Mouse (Mus musculus) midbrain, embryonic 14.5 days (tissue): Measurements from ENCODE around the gene Psme1. TPM values are rescaled to one million over a fixed set of nuclear protein-coding genes. Genes with fewer than 3 reads are reported as not detected.

Experiments
- ATAC-seq: fragments of 200-750 bp; cut with Nextera tagmentation; 2 replicates; pipeline ENCODE4 v1.8.0; 2017; ENCODE audit warnings: moderate number of reproducible peaks, moderate library complexity; ENCODE audit not compliant: low FRiP score, low TSS enrichment
- DNase-seq: peaks from one replicate; pipeline ENCODE4 v3.0.0-alpha.2; 2015
- H3K27ac ChIP-seq: fragments of 300-500 bp; sonication (generic); replicated peaks from 2 replicates; pipeline ENCODE4 v1.5.1; 2014; ENCODE audit warnings: mild to moderate bottlenecking, low read depth, low read length, moderate library complexity
- H3K27me3 ChIP-seq: fragments of 300-500 bp; sonication (generic); 2 replicates; pipeline ENCODE4 v1.6.1; 2014; ENCODE audit warnings: low read length, control low read depth, mixed read lengths; ENCODE audit not compliant: control insufficient read depth, insufficient read depth
- H3K36me3 ChIP-seq: fragments of 300-500 bp; sonication (generic); 2 replicates; pipeline ENCODE4 v1.6.1; 2014; ENCODE audit warnings: low read length, control low read depth; ENCODE audit not compliant: control insufficient read depth, insufficient read depth
- H3K4me1 ChIP-seq: fragments of 300-500 bp; sonication (generic); 2 replicates; pipeline ENCODE4 v1.6.1; 2014; ENCODE audit warnings: mild to moderate bottlenecking, antibody characterized with exemption, low read length, control low read depth; ENCODE audit not compliant: control insufficient read depth, insufficient read depth
- H3K4me2 ChIP-seq: fragments of 300-500 bp; sonication (generic); 2 replicates; pipeline ENCODE4 v1.6.1; 2014; ENCODE audit warnings: mild to moderate bottlenecking, low read length, moderate library complexity
- H3K4me3 ChIP-seq: fragments of 300-500 bp; sonication (generic); replicated peaks from 2 replicates; pipeline ENCODE4 v1.5.1; 2014; ENCODE audit warnings: low read depth, low read length
- H3K9ac ChIP-seq: fragments of 300-500 bp; sonication (generic); replicated peaks from 2 replicates; pipeline ENCODE4 v1.6.1; 2014; ENCODE audit warnings: mild to moderate bottlenecking, low read length, moderate library complexity
- H3K9me3 ChIP-seq: fragments of 300-500 bp; sonication (generic); 2 replicates; pipeline ENCODE4 v1.6.1; 2016; ENCODE audit warnings: low read length, control low read depth, mixed read lengths; ENCODE audit not compliant: control insufficient read depth
- WGBS: fragments of 180-500 bp; shearing (Covaris S2); extraction: QIAGEN DNeasy Blood & Tissue Kit; methylation state at CpG from one replicate; pipeline ENCODE4 v1.1.7; 2014; 5-methylcytosine and 5-hydroxymethylcytosine counted together
- polyA plus RNA-seq: library from polyadenylated mRNA; unstranded; fragments of >200 nt; fragmentation: Nextera tagmentation; extraction: Ambion mirVana; gene quantifications from 2 replicates; pipeline ENCODE4 v1.2.1, GENCODE M21; 2014

Gene Psme1
- polyA plus RNA-seq, 1 experiment from 2014 or later: 189 TPM

- Histone ChIP-seq H3K9ac (no peak overlapping the region), H3K4me3 (no peak overlapping the region), H3K36me3 (no peaks in the 10 kb centered on the region), H3K27me3 (no peaks in the 10 kb centered on the region), H3K9me3 (no peaks in the 10 kb centered on the region), H3K4me2 (no peak overlapping the region), H3K4me1 (no peaks in the 10 kb centered on the region), H3K27ac (no peak overlapping the region)
- no peak for ATAC-seq
- no peak for DNase-seq
- 94% methylated on average over 2 of the region's 2 CpGs for WGBS
Measured at GRCm38 (mm10) chr14:55616844-55617243, 38.9 kb downstream of the Psme1 start.

- H3K27ac ChIP-seq: no peak within 1 kb of the TSS
- 21% methylated on average over 21 of the region's 21 CpGs for WGBS
- H3K4me3 ChIP-seq: peak within 1 kb of the TSS; percentile 19
- ATAC-seq (0 out of 2 replicates have a peak, but pooled peaks have one; percentile 34), DNase-seq (peak; percentile 60)
- peak within 1 kb of the TSS; percentile 28 for H3K4me2 ChIP-seq
- no peaks in the 10 kb centered on the region for H3K36me3 ChIP-seq
- H3K9me3 ChIP-seq: no peaks in the 10 kb centered on the region
- H3K4me1 ChIP-seq: no peaks in the 10 kb centered on the region
- no peaks in the 10 kb centered on the region for H3K27me3 ChIP-seq
- H3K9ac ChIP-seq: no peak within 1 kb of the TSS
Measured at GRCm38 (mm10) chr14:55617822-55618221, 39.9 kb downstream of the Psme1 start, which contains the start of gene Rec8. Rec8 (plus strand) TSS chr14:55618037.

GRCm38 (mm10) chr14:55618486-55619195 lies 40.7 kb downstream of the Psme1 start:
- Histone ChIP-seq H3K9me3 (no peaks in the 10 kb centered on the region), H3K27ac (no peak overlapping the region), H3K4me3 (peak overlapping the region; percentile 19), H3K9ac (no peak overlapping the region), H3K4me2 (peak overlapping the region; percentile 28), H3K36me3 (no peaks in the 10 kb centered on the region), H3K27me3 (no peaks in the 10 kb centered on the region), H3K4me1 (no peaks in the 10 kb centered on the region)
- 58% methylated on average over 22 of the region's 22 CpGs for WGBS
- ATAC-seq (no peak), DNase-seq (no peak)

GRCm38 (mm10) chr14:55628077-55628827 lies 50.3 kb downstream of the Psme1 start:
- no peaks in the 10 kb centered on the region for H3K4me1 ChIP-seq
- peaks cover 93% of the 10 kb centered on the region for H3K36me3 ChIP-seq
- H3K27ac ChIP-seq: no peak overlapping the region
- no peak for ATAC-seq
- H3K9me3 ChIP-seq: no peaks in the 10 kb centered on the region
- H3K27me3 ChIP-seq: no peaks in the 10 kb centered on the region
- H3K4me2 ChIP-seq: no peak overlapping the region
- no peak overlapping the region for H3K9ac ChIP-seq
- WGBS: 95% methylated on average over 27 of the region's 27 CpGs
- H3K4me3 ChIP-seq: no peak overlapping the region
- DNase-seq: no peak

GRCm38 (mm10) chr14:55629312-55629711 lies 51.4 kb downstream of the Psme1 start:
- peaks cover under 1% of the 10 kb centered on the region for H3K4me1 ChIP-seq
- ATAC-seq (no peak), DNase-seq (peak; percentile 29)
- H3K4me2 ChIP-seq: no peak overlapping the region
- H3K4me3 ChIP-seq: no peak overlapping the region
- H3K27ac ChIP-seq: no peak overlapping the region
- H3K36me3 ChIP-seq: peaks cover 97% of the 10 kb centered on the region
- no peak overlapping the region for H3K9ac ChIP-seq
- WGBS: 60% methylated on average over 5 of the region's 5 CpGs
- no peaks in the 10 kb centered on the region for H3K9me3 ChIP-seq
- H3K27me3 ChIP-seq: no peaks in the 10 kb centered on the region

Other genes with a start within 250 kb of the Psme1 start
- 11.5 and 13.3 TPM in 2 replicates for gene Dhrs4, start 99.4 kb upstream of the Psme1 start, polyA plus RNA-seq
- 34.7 and 34.8 TPM in 2 replicates for gene Carmil3, start 87.5 kb upstream of the Psme1 start, polyA plus RNA-seq
- gene Cpne6, start 67.7 kb upstream of the Psme1 start, polyA plus RNA-seq: 0.74 and 1.4 TPM in 2 replicates
- gene Nrl, start 53.1 kb upstream of the Psme1 start, polyA plus RNA-seq: 0.24 TPM in 1 of 2 replicates, not detected in the other
- gene Pck2, start 37.9 kb upstream of the Psme1 start, polyA plus RNA-seq: 15.8 and 16.2 TPM in 2 replicates
- gene Dcaf11, start 18.1 kb upstream of the Psme1 start, polyA plus RNA-seq: 133 and 134 TPM in 2 replicates
- gene A730061H03Rik, start 17.7 kb upstream of the Psme1 start, polyA plus RNA-seq: 1.7 and 2.1 TPM in 2 replicates
- gene Fitm1, start 2.5 kb upstream of the Psme1 start, polyA plus RNA-seq: not detected in 2 replicates
- gene Emc9, start 7.2 kb downstream of the Psme1 start, polyA plus RNA-seq: 17.3 and 32.8 TPM in 2 replicates
- 165 and 182 TPM in 2 replicates for gene Psme2, start 13.0 kb downstream of the Psme1 start, polyA plus RNA-seq
- 15.6 and 17.1 TPM in 2 replicates for gene Rnf31, start 13.6 kb downstream of the Psme1 start, polyA plus RNA-seq
- 7.2 and 11.5 TPM in 2 replicates for gene Irf9, start 25.4 kb downstream of the Psme1 start, polyA plus RNA-seq
- 2.6 and 8.2 TPM in 2 replicates for gene Rec8, start 39.9 kb downstream of the Psme1 start, polyA plus RNA-seq
- 107 and 111 TPM in 2 replicates for gene Ipo4, start 57.8 kb downstream of the Psme1 start, polyA plus RNA-seq
- 2.6 and 4.1 TPM in 2 replicates for gene Gm49378, start 59.8 kb downstream of the Psme1 start, polyA plus RNA-seq
- gene Tm9sf1, start 65.7 kb downstream of the Psme1 start, polyA plus RNA-seq: 44.7 and 53.8 TPM in 2 replicates
- gene Tssk4, start 72.1 kb downstream of the Psme1 start, polyA plus RNA-seq: 0.35 and 0.47 TPM in 2 replicates
- gene Mdp1, start 82.4 kb downstream of the Psme1 start, polyA plus RNA-seq: 74.8 and 78.9 TPM in 2 replicates
- 41.0 and 42.3 TPM in 2 replicates for gene Gmpr2, start 93.8 kb downstream of the Psme1 start, polyA plus RNA-seq
- gene Nedd8, start 94.0 kb downstream of the Psme1 start, polyA plus RNA-seq: 529 and 660 TPM in 2 replicates
- gene Tinf2, start 103.7 kb downstream of the Psme1 start, polyA plus RNA-seq: 23.4 and 26.9 TPM in 2 replicates
- 0.14 and 0.36 TPM in 2 replicates for gene Tgm1, start 135.8 kb downstream of the Psme1 start, polyA plus RNA-seq
- gene Rabggta, start 144.1 kb downstream of the Psme1 start, polyA plus RNA-seq: 39.4 and 48.5 TPM in 2 replicates
- gene Dhrs1, start 167.6 kb downstream of the Psme1 start, polyA plus RNA-seq: 60.1 and 65.1 TPM in 2 replicates
- 25.0 and 31.2 TPM in 2 replicates for gene Nop9, start 167.6 kb downstream of the Psme1 start, polyA plus RNA-seq
- gene Cideb, start 180.3 kb downstream of the Psme1 start, polyA plus RNA-seq: 0.18 and 0.19 TPM in 2 replicates
- gene Ltb4r2, start 183.3 kb downstream of the Psme1 start, polyA plus RNA-seq: 0.32 and 0.69 TPM in 2 replicates
- 0.77 TPM in 1 of 2 replicates, not detected in the other for gene Ltb4r1, start 187.8 kb downstream of the Psme1 start, polyA plus RNA-seq
- gene Adcy4, start 206.0 kb downstream of the Psme1 start, polyA plus RNA-seq: 2.4 and 3.2 TPM in 2 replicates
- 0.77 and 1.8 TPM in 2 replicates for gene Ripk3, start 210.7 kb downstream of the Psme1 start, polyA plus RNA-seq
- gene Nfatc4, start 245.0 kb downstream of the Psme1 start, polyA plus RNA-seq: 6.2 and 8.7 TPM in 2 replicates